Mouse (Mus musculus): Measurements from ENCODE around the gene Stam. TPM values are rescaled to one million over a fixed set of nuclear protein-coding genes. Genes with fewer than 3 reads are reported as not detected.

Gene Stam
- polyA plus RNA-seq, 1 experiment from 2014 or later = 34.3 TPM

GRCm38 (mm10) chr2:14100533-14100932 is 26.6 kb downstream of the Stam start:
- Histone ChIP-seq H3K36me3 (ENCODE audit: control insufficient read depth, insufficient read depth, low read length) (0 out of 2 replicates have a peak, but pooled peaks cover 5% of the 10 kb centered on the region), H3K4me1 (replicated peaks; ENCODE audit: control insufficient read depth, insufficient read depth) (no peaks in the 10 kb centered on the region), H3K9ac (ENCODE audit: low read length) (no peak overlapping the region), H3K27ac (replicated peaks) (no peak overlapping the region), H3K4me2 (replicated peaks; ENCODE audit: low read depth) (no peak overlapping the region), H3K4me3 (ENCODE audit: low read depth, low read length) (no peak overlapping the region), H3K27me3 (ENCODE audit: control insufficient read depth, insufficient read depth, low read length) (no peaks in the 10 kb centered on the region), H3K9me3 (ENCODE audit: control insufficient read depth, low read length) (no peaks in the 10 kb centered on the region)
- DNase-seq (ENCODE audit: low spot score) = no peak
- TF ChIP-seq EP300 (optimal IDR thresholded peaks at IDR 0.05) = no peak
- no peak for TF ChIP-seq CTCF (IDR thresholded peaks at IDR 0.05; ENCODE audit: low read depth)
- ATAC-seq (ENCODE audit: low FRiP score, low TSS enrichment) = no peak

GRCm38 (mm10) chr2:14102603-14103002 is 28.7 kb downstream of the Stam start:
- 71% methylated on average over 2 of the region's 2 CpGs for WGBS
- ATAC-seq (ENCODE audit: low FRiP score, low TSS enrichment) (no peak), DNase-seq (ENCODE audit: low spot score) (no peak)
- TF ChIP-seq CTCF (IDR thresholded peaks at IDR 0.05; ENCODE audit: low read depth) = 0 out of 2 replicates have a peak, but pooled peaks have one; percentile 3
- no peak for TF ChIP-seq EP300 (optimal IDR thresholded peaks at IDR 0.05)
- Histone ChIP-seq H3K9ac (ENCODE audit: low read length) (no peak overlapping the region), H3K27me3 (ENCODE audit: control insufficient read depth, insufficient read depth, low read length) (no peaks in the 10 kb centered on the region), H3K4me1 (replicated peaks; ENCODE audit: control insufficient read depth, insufficient read depth) (no peaks in the 10 kb centered on the region), H3K9me3 (ENCODE audit: control insufficient read depth, low read length) (no peaks in the 10 kb centered on the region), H3K27ac (replicated peaks) (no peak overlapping the region), H3K36me3 (ENCODE audit: control insufficient read depth, insufficient read depth, low read length) (0 out of 2 replicates have a peak, but pooled peaks cover 5% of the 10 kb centered on the region), H3K4me3 (ENCODE audit: low read depth, low read length) (no peak overlapping the region), H3K4me2 (replicated peaks; ENCODE audit: low read depth) (no peak overlapping the region)

GRCm38 (mm10) chr2:14103924-14104323 is 30.0 kb downstream of the Stam start:
- no peak for ATAC-seq (ENCODE audit: low FRiP score, low TSS enrichment)
- Histone ChIP-seq H3K4me3 (ENCODE audit: low read depth, low read length) (no peak overlapping the region), H3K36me3 (ENCODE audit: control insufficient read depth, insufficient read depth, low read length) (0 out of 2 replicates have a peak, but pooled peaks cover 5% of the 10 kb centered on the region), H3K27me3 (ENCODE audit: control insufficient read depth, insufficient read depth, low read length) (no peaks in the 10 kb centered on the region), H3K4me1 (replicated peaks; ENCODE audit: control insufficient read depth, insufficient read depth) (no peaks in the 10 kb centered on the region), H3K4me2 (replicated peaks; ENCODE audit: low read depth) (no peak overlapping the region), H3K27ac (replicated peaks) (no peak overlapping the region), H3K9ac (ENCODE audit: low read length) (no peak overlapping the region), H3K9me3 (ENCODE audit: control insufficient read depth, low read length) (no peaks in the 10 kb centered on the region)
- 93% methylated on average over 1 of the region's 1 CpGs for WGBS
- no peak for DNase-seq (ENCODE audit: low spot score)
- TF ChIP-seq EP300 (optimal IDR thresholded peaks at IDR 0.05) = no peak

- Histone ChIP-seq H3K9me3 (ENCODE audit: control insufficient read depth, low read length) (no peaks in the 10 kb centered on the region), H3K9ac (ENCODE audit: low read length) (no peak overlapping the region), H3K4me2 (replicated peaks; ENCODE audit: low read depth) (no peak overlapping the region), H3K4me1 (replicated peaks; ENCODE audit: control insufficient read depth, insufficient read depth) (no peaks in the 10 kb centered on the region), H3K27ac (replicated peaks) (peak overlapping the region; percentile 67; the same call in 1 of the 2 replicates), H3K27me3 (ENCODE audit: control insufficient read depth, insufficient read depth, low read length) (no peaks in the 10 kb centered on the region), H3K4me3 (ENCODE audit: low read depth, low read length) (no peak overlapping the region), H3K36me3 (ENCODE audit: control insufficient read depth, insufficient read depth, low read length) (0 out of 2 replicates have a peak, but pooled peaks cover 5% of the 10 kb centered on the region)
- no peak for DNase-seq (ENCODE audit: low spot score)
- WGBS = 32% methylated on average over 3 of the region's 3 CpGs
- peak; percentile 76 for ATAC-seq (ENCODE audit: low FRiP score, low TSS enrichment)
- no peak for TF ChIP-seq CTCF (IDR thresholded peaks at IDR 0.05; ENCODE audit: low read depth)
- TF ChIP-seq EP300 (optimal IDR thresholded peaks at IDR 0.05) = peak; percentile 30
Measured at GRCm38 (mm10) chr2:14107673-14108072, 33.8 kb downstream of the Stam start.

DNA sequence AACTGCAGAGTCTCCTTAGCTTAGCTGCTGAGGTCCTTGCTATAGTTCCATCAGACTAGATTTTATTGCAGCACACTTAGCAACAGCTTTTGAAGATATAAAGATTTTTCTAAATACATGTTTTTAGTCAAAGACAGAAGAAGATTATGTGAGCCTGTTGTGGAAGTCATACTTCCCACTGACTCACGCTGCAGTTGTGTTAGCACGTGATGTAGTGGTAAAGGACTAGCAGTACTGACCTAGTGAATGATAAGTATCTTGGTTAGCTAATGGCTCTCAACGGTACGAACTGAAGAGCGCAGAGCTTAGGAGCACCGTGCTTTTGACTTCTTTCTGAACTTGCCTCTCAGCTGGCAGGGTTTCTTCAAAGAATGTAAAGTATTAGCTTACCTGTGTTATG is 52.5 kb downstream of the Stam start:
- Histone ChIP-seq H3K9ac (ENCODE audit: low read length) (no peak overlapping the region), H3K9me3 (ENCODE audit: control insufficient read depth, low read length) (no peaks in the 10 kb centered on the region), H3K36me3 (ENCODE audit: control insufficient read depth, insufficient read depth, low read length) (no peaks in the 10 kb centered on the region; the same call in 1 of the 2 replicates), H3K27me3 (ENCODE audit: control insufficient read depth, insufficient read depth, low read length) (no peaks in the 10 kb centered on the region), H3K27ac (replicated peaks) (no peak overlapping the region), H3K4me1 (replicated peaks; ENCODE audit: control insufficient read depth, insufficient read depth) (no peaks in the 10 kb centered on the region), H3K4me3 (ENCODE audit: low read depth, low read length) (no peak overlapping the region), H3K4me2 (replicated peaks; ENCODE audit: low read depth) (no peak overlapping the region)
- WGBS = 82% methylated on average over 6 of the region's 6 CpGs
- TF ChIP-seq CTCF (IDR thresholded peaks at IDR 0.05; ENCODE audit: low read depth) = no peak
- no peak for TF ChIP-seq EP300 (optimal IDR thresholded peaks at IDR 0.05)
- DNase-seq (ENCODE audit: low spot score) (no peak), ATAC-seq (ENCODE audit: low FRiP score, low TSS enrichment) (no peak)

DNA sequence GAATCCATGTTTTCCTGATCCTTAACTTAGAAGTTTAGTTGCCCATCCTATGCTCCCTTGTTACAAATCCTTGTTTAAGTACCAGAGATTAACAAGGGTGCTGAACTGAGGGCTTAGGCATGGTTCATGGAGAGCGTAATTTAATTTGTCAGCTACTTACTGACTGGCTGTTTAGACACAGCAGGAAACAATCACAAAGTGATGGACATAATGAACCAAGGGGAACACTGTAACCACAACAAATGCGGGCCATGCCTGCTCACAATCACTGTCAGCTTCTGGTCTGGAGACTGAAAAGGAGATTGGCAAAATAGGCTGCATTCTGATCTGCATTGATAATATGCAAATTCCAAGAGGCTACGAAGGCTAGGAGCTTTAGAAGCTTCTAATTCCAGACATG is 53.7 kb downstream of the Stam start:
- Histone ChIP-seq H3K9me3 (ENCODE audit: control insufficient read depth, low read length) (no peaks in the 10 kb centered on the region), H3K9ac (ENCODE audit: low read length) (no peak overlapping the region), H3K4me1 (replicated peaks; ENCODE audit: control insufficient read depth, insufficient read depth) (no peaks in the 10 kb centered on the region), H3K27me3 (ENCODE audit: control insufficient read depth, insufficient read depth, low read length) (no peaks in the 10 kb centered on the region), H3K36me3 (ENCODE audit: control insufficient read depth, insufficient read depth, low read length) (peaks cover 4% of the 10 kb centered on the region), H3K4me2 (replicated peaks; ENCODE audit: low read depth) (no peak overlapping the region), H3K4me3 (ENCODE audit: low read depth, low read length) (no peak overlapping the region), H3K27ac (replicated peaks) (no peak overlapping the region)
- no peak for DNase-seq (ENCODE audit: low spot score)
- 66% methylated on average over 3 of the region's 3 CpGs for WGBS
- ATAC-seq (ENCODE audit: low FRiP score, low TSS enrichment) = no peak
- TF ChIP-seq EP300 (optimal IDR thresholded peaks at IDR 0.05) (no peak), CTCF (IDR thresholded peaks at IDR 0.05; ENCODE audit: low read depth) (no peak)

Data from stomach, postnatal 0 days (tissue).